Mouse (Mus musculus) midbrain, embryonic 10.5 days (tissue): ENCODE measurements at regions not wholly inside any gene's neighbourhood (a gene's known extent, or its start where the extent isn't known, plus 50 kb on each side); places are given as distances from the start of the nearest gene placed in this dataset.

ENCODE experiments used
- DNase-seq: peaks from one replicate; pipeline ENCODE4 v3.0.0-alpha.2; 2017; ENCODE audit warnings: low spot score
- H3K27ac ChIP-seq: fragments of 300-500 bp; sonication (generic); replicated peaks from 2 replicates; pipeline ENCODE4 v1.5.1; 2016; ENCODE audit warnings: mild to moderate bottlenecking
- H3K27me3 ChIP-seq: fragments of 300-500 bp; sonication (generic); 2 replicates; pipeline ENCODE4 v1.6.1; 2016; ENCODE audit warnings: low read depth, mild to moderate bottlenecking; ENCODE audit not compliant: poor library complexity, severe bottlenecking
- H3K36me3 ChIP-seq: fragments of 300-500 bp; sonication (generic); 2 replicates; pipeline ENCODE4 v1.6.1; 2016; ENCODE audit warnings: mild to moderate bottlenecking, moderate library complexity
- H3K4me1 ChIP-seq: fragments of 300-500 bp; sonication (generic); 2 replicates; pipeline ENCODE4 v1.6.1; 2016
- H3K4me3 ChIP-seq: fragments of 300-500 bp; sonication (generic); 2 replicates; pipeline ENCODE4 v1.5.1; 2016; ENCODE audit warnings: mild to moderate bottlenecking, moderate library complexity
- H3K9me3 ChIP-seq: fragments of 300-500 bp; sonication (generic); replicated peaks from 2 replicates; pipeline ENCODE4 v1.6.1; 2016; ENCODE audit warnings: mild to moderate bottlenecking
- WGBS: fragments of 180-500 bp; shearing (Covaris S2); methylation state at CpG from one replicate; pipeline ENCODE4 v1.1.7; 2016; 5-methylcytosine and 5-hydroxymethylcytosine counted together

DNA sequence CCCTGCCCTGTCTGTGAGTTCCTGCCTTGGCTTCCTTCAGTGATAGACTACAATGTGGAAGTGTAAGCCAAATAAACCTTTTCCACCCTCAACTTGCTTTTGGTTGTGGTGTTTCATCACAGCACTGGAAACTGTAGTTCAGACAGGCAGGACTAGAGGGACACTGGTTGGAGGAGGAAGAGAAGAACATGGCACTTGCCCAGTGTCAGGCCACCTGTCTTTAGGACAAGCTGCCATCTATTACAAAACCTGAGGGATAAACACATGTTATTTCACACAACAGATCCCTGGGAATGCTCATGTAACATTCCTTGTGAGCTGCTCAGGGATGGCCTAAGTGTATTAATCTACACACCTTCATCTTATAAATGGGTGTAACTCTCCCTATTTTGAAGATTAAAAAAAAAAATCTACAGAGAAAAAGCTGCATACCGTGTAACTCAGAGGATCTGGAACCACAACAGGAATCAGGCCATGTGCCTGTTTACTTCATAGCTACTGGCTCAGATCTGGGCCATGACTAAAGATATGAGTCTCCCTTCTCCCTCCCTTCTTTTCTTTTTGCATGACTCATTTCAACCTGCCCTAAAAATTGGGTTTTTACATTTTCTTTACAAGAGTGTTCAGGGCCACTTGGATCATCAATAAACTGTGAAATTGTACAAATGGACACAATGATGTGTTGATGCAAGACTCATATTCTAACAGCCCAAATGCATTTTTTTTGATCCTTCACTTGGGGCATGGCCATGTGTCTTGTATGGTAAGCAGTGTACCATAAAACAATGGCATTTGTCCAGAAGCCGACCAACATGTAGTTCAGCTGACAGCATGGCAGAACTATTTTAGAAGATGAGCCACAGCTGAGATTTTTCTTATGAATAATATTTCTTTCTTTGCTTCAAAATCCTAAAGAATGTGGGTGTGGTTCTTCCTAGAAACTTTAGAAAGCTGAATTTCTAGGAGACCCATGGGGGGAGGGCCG, 513.1 kb downstream of the Adam3 start:
- no peak overlapping the region for H3K4me3 ChIP-seq
- H3K36me3 ChIP-seq, result no peaks in the 10 kb centered on the region
- DNase-seq, result no peak
- no peaks in the 10 kb centered on the region for H3K4me1 ChIP-seq
- no peaks in the 10 kb centered on the region for H3K27me3 ChIP-seq
- 91% methylated on average over 3 of the region's 3 CpGs for WGBS
- H3K27ac ChIP-seq, result no peak overlapping the region
- no peaks in the 10 kb centered on the region for H3K9me3 ChIP-seq

DNA sequence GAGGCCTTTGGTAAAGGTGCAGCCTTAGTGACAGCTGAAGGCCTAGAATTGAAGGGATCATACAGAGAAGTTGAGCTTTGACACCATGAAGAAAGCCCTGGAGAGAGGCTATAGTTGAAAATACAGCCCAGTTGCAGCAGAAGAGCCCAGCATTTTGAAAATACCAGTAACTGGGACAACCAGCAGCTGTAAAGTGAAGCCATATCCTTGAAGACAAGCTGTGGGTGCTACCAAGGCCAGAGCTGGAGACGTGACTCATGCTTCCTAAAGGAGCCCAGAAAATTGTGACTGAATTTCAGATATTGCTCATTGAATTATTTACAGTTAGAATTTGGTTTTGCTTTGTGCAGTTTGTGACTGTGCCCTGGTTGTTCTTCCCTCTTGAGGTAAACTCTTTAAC, 514.6 kb downstream of the Adam3 start:
- Histone ChIP-seq H3K4me3 (no peak overlapping the region), H3K27me3 (no peaks in the 10 kb centered on the region), H3K9me3 (no peaks in the 10 kb centered on the region), H3K27ac (no peak overlapping the region), H3K4me1 (no peaks in the 10 kb centered on the region), H3K36me3 (no peaks in the 10 kb centered on the region)
- no peak for DNase-seq
- WGBS, result 79% methylated on average over 1 of the region's 1 CpGs
